ENCODE assay signal across 8 mouse cellular contexts in genomic region chr2:153241250-153242014, GRCm38 (mm10). TPM values are rescaled to one million over a fixed set of nuclear protein-coding genes. Genes with fewer than 3 reads are reported as not detected.
A peak's percentile ranks its signal among the peaks of the same experiment; 100 is the strongest.
DNase-seq lines count a peak whose midpoint lies in the region; ATAC-seq and TF ChIP-seq lines count a peak whose summit lies in the region.

Plagl2 (minus strand) TSS chr2:153241426.
Pofut1 (plus strand) TSS chr2:153241533.

- no peaks in the 10 kb centered on the region for H3K9me3 ChIP-seq in hindbrain, postnatal 0 days (ENCODE audit: low read length)

- ATAC-seq in hindbrain, postnatal 0 days, result peak; percentile 98
- peak; percentile 87 for ATAC-seq in megakaryocyte, adult 5-6 weeks (ENCODE audit: poor library complexity, severe bottlenecking)

- intact Hi-C loops in left cerebral cortex, adult 2 months (cut with DNase I), result loop anchor here (1.0 kb wide), 2 partner anchors 80 to 104 kb away; partner anchors contain the start of genes Asxl1 and Tm9sf4

- H3K27ac ChIP-seq in hindbrain, postnatal 0 days, result peak within 1 kb of the TSS; percentile 86
- peak within 1 kb of the TSS; percentile 91 for H3K27ac ChIP-seq in left cerebral cortex, adult 2 months

- WGBS in hindbrain, postnatal 0 days, result under 1% methylated on average over 60 of the region's 72 CpGs

- H3K4me1 ChIP-seq in hindbrain, postnatal 0 days (ENCODE audit: insufficient read depth, low read length), result peaks cover 20% of the 10 kb centered on the region

- peak; percentile 88 for DNase-seq in T-cell, adult 2 months (ENCODE audit: low spot score)
- peak; percentile 87 to 92 for DNase-seq in cerebellum, postnatal 36 days
- peak; percentile 90 for DNase-seq in gastrocnemius, adult 18-20 months (ENCODE audit: low spot score)
- peak; percentile 96 for DNase-seq in hindbrain, postnatal 0 days (ENCODE audit: low spot score)
- DNase-seq in left cerebral cortex, adult 2 months (ENCODE audit: extremely low spot score in 1 of 2, low spot score in 2 of 2), result peak; percentile 90 to 91
- DNase-seq in right cerebral cortex, adult 2 months (ENCODE audit: low spot score in 2 of 2), result peak; percentile 79 to 87
- peak; percentile 90 for DNase-seq in urinary bladder, postnatal 14 days (ENCODE audit: low spot score)

- TF ChIP-seq CTCF in hindbrain, postnatal 0 days (IDR thresholded peaks at IDR 0.05; ENCODE audit: low read depth), result no peak
- peak; percentile 15 for TF ChIP-seq CTCF in left cerebral cortex, adult 2 months (IDR thresholded peaks at IDR 0.05)

- H3K36me3 ChIP-seq in hindbrain, postnatal 0 days (ENCODE audit: insufficient read depth, low read length), result no peaks in the 10 kb centered on the region

- peak within 1 kb of the TSS; percentile 95 for H3K9ac ChIP-seq in hindbrain, postnatal 0 days (replicated peaks; ENCODE audit: low read length)

- H3K4me3 ChIP-seq in hindbrain, postnatal 0 days (ENCODE audit: low read length), result peak within 1 kb of the TSS; percentile 94
- peak within 1 kb of the TSS; percentile 85 for H3K4me3 ChIP-seq in left cerebral cortex, adult 2 months

- peak within 1 kb of the TSS; percentile 94 for H3K4me2 ChIP-seq in hindbrain, postnatal 0 days (ENCODE audit: low read depth, low read length)

- H3K27me3 ChIP-seq in hindbrain, postnatal 0 days (ENCODE audit: insufficient read depth, low read length), result no peaks in the 10 kb centered on the region

RNA-seq across cellular contexts. Expression of gene Plagl2, which starts in this region (rescaled TPM):
- total RNA-seq in gastrocnemius, adult 18-20 months (2021), result 1 to 10 TPM; 2.6 to 3.1 TPM
- total RNA-seq in hindbrain, postnatal 0 days (2014; rRNA removed), result 5.0 and 6.4 TPM in 2 replicates
- polyA plus RNA-seq in hindbrain, postnatal 0 days (2015; fragmentation: Nextera tagmentation; extraction: Ambion mirVana), result 2.3 and 2.4 TPM in 2 replicates
- 1 to 10 TPM; 6.0 to 6.2 TPM for total RNA-seq in left cerebral cortex, adult 2 months (2021)
- total RNA-seq in megakaryocyte, adult 5-6 weeks (2015), result 40.6 and 43.8 TPM in 2 replicates
- total RNA-seq in megakaryocyte, adult 5-6 weeks (2017), result 5.7 and 9.1 TPM in 2 replicates

RNA-seq across cellular contexts. Expression of gene Pofut1, which starts in this region (rescaled TPM):
- 1 to 10 TPM; 7.3 to 9.5 TPM for total RNA-seq in gastrocnemius, adult 18-20 months (2021)
- total RNA-seq in hindbrain, postnatal 0 days (2014; rRNA removed), result 20.7 and 23.6 TPM in 2 replicates
- polyA plus RNA-seq in hindbrain, postnatal 0 days (2015; fragmentation: Nextera tagmentation; extraction: Ambion mirVana), result 4.3 and 4.8 TPM in 2 replicates
- 10 to 100 TPM; 15.4 to 17.3 TPM for total RNA-seq in left cerebral cortex, adult 2 months (2021)
- 6.2 and 8.1 TPM in 2 replicates for total RNA-seq in megakaryocyte, adult 5-6 weeks (2015)
- total RNA-seq in megakaryocyte, adult 5-6 weeks (2017), result 12.2 and 12.8 TPM in 2 replicates

Comparison
In these comparisons a context has a peak if more than half of its experiments do, and no peak if none do; other contexts are left out.
1. Peak in every context shown above with its lines: DNase-seq, ATAC-seq, H3K4me3 ChIP-seq and H3K27ac ChIP-seq.